Mouse (Mus musculus) G1E-ER4 (cell line): Measurements from ENCODE around the gene Rgs8. TPM values are rescaled to one million over a fixed set of nuclear protein-coding genes. Genes with fewer than 3 reads are reported as not detected.

Source experiments
- GATA1 ChIP-seq: IDR thresholded peaks from one replicate; pipeline ENCODE4 v1.8.0; 2012; ENCODE audit warnings: low read length, inconsistent platforms
- polyA plus RNA-seq: library from polyadenylated mRNA; stranded (reverse); fragments of >175 nt; gene quantifications from 2 replicates; pipeline ENCODE4 v1.2.3, GENCODE M21; 2012

Rgs8 gene
- polyA plus RNA-seq, 1 experiment: not detected

- no peak for TF ChIP-seq GATA1
Measured at GRCm38 (mm10) chr1:153717990-153718389, 65.2 kb downstream of the Rgs8 start.

DNA sequence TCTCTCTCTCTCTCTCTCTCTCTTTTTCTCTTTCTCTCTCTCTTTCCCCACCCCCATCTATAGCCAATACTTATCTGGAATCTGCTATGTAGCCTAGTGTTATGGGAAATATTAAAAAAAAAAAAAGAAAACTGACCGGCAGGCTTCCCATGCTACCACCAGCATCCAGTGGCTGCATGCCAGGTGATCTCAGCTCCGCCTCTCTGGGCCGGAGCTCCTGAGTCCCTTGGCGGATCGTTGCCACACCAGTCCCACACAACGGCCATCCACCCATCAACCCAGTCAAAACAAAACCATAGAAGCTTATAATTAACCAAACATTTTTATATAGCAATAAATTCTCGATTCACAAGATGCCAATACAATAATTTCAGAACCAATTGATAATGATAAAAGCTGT is 68.1 kb downstream of the Rgs8 start:
- no peak for TF ChIP-seq GATA1

- no peak for TF ChIP-seq GATA1
Measured at GRCm38 (mm10) chr1:153721565-153722310, 68.9 kb downstream of the Rgs8 start.

- no peak for TF ChIP-seq GATA1
Measured at GRCm38 (mm10) chr1:153723426-153723825, 70.6 kb downstream of the Rgs8 start.

- TF ChIP-seq GATA1: no peak
Measured at GRCm38 (mm10) chr1:153726636-153727035, 73.8 kb downstream of the Rgs8 start.

DNA sequence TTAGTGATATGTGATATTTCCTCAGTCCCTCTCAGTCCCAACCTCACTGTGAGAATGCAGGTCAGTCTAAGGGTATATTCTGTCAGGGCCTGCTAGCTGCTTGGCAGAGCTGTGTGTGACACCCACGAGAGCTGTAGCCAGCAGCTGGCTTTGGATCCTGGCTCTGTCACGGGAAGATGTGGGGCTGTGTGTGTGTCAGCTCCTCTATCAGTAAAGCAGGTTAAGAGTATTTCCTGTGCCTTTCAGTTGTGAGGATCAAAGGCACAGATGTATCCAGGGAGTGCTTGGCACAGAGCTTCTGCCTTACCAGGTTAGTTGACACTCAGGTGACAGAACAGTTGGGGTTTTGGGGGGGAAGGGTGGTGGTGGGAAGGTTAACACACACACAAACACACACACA is 77.0 kb downstream of the Rgs8 start:
- no peak for TF ChIP-seq GATA1

GRCm38 (mm10) chr1:153730671-153731070 is 77.8 kb downstream of the Rgs8 start:
- TF ChIP-seq GATA1: no peak

DNA sequence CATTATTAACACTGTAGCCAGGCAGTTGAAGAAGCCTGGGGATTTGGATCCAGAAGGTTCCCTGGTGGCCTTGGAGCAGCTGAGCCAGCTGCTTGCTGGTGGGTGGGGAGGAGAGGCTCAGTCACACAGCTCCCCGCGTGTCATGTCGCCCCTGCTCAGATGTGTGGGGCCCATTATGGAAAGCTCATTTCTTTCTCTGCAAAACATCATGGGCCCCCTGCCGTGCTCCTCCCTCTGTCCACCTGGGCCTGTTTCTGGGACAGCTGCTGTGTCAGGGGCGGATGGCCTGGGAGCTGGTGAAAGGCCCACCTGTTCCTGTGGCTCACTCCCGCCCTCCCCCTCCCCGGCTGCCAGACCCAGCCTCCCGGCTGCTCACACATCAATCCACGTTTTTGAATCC is 80.4 kb downstream of the Rgs8 start:
- no peak for TF ChIP-seq GATA1

DNA sequence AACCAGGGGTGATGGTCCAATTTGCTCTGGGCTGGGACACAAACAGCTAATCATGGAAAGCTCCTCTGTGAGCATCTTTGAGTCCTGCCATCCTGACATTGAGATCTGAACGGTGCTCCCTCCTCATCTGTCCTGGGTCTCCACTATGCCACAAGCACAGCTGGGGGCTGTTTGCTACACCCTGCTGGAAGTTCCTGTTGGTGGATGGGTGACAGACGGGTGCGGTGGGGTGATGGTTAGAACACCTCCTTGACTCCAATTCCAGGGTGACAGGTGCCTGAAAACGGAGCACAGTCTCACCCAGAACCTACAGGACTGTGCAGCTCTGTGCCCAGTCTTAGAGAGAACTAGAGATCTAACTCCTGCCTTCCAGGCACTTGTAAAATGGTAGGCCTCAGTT is 82.0 kb downstream of the Rgs8 start:
- no peak for TF ChIP-seq GATA1

DNA sequence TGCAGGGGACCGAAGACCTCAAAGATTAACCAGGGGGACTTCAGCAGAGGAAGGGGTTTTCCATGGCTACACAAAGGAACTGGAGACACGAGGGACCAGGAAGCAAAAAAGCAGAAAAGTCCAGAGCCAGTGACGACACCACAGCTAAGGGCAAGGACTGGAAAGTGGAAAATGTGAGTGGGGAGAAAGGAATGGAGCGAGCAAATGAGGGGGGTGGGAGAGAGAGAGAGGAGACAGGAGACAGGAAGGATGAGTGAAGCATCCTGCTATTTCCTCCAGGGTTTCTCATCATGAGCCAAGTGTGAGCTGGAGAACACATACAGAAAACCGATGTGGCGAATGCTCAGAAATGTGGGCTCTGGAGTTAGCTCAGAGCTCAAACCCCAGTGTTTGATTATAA is 83.3 kb downstream of the Rgs8 start:
- TF ChIP-seq GATA1: no peak

GRCm38 (mm10) chr1:153737101-153738085 is 84.6 kb downstream of the Rgs8 start:
- TF ChIP-seq GATA1: no peak

GRCm38 (mm10) chr1:153739437-153740015 is 86.7 kb downstream of the Rgs8 start:
- TF ChIP-seq GATA1: no peak

- TF ChIP-seq GATA1: no peak
Measured at GRCm38 (mm10) chr1:153740145-153740544, 87.3 kb downstream of the Rgs8 start, which contains the start of gene Rgs16. Gene Rgs16, plus strand, starts transcription at chr1:153740349.

- TF ChIP-seq GATA1: no peak
Measured at GRCm38 (mm10) chr1:153740775-153741400, 88.1 kb downstream of the Rgs8 start.

DNA sequence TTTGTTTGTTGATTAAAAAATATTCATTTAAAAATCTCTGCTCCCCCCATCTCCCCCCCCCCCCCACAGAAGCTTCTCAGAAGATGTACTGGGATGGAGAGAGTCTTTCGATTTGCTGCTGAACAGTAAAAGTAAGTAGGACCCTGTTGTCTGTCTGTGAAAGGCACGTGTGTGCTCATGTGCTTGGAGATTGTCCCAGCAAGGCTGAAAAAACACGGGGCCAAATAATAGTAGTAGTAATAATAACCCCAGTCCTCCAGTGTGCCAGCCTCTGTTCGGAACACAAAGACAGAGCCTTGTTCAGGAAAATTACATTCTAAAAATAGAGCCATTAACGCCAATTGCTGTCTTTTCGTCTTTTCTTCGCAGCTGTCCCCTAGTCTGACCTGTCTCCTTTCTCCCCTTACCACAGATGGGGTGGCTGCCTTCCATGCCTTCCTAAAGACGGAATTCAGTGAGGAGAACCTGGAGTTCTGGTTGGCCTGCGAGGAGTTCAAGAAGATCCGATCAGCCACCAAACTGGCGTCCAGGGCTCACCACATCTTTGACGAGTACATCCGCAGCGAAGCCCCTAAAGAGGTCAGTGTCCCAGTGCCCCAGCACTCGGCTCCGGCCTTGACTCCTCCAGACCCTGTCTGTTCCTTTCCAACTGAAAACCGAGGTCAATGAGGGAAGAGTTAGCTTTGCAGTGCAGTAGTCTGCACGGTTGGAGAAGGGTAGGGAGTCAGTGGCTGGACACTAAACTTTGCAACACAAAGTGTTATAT is 88.9 kb downstream of the Rgs8 start:
- no peak for TF ChIP-seq GATA1
